Mouse (Mus musculus) stomach, postnatal 0 days (tissue): ENCODE data around the gene Gtf2ird1. TPM values are rescaled to one million over a fixed set of nuclear protein-coding genes. Genes with fewer than 3 reads are reported as not detected.

Experiments used
- ATAC-seq: fragments of 200-750 bp; cut with Nextera tagmentation; 2 replicates; pipeline ENCODE4 v1.8.0; 2017; ENCODE audit not compliant: low FRiP score, low TSS enrichment
- DNase-seq: peaks from one replicate; pipeline ENCODE4 v3.0.0-alpha.2; 2016; ENCODE audit warnings: low spot score
- H3K27ac ChIP-seq: fragments of 300-500 bp; sonication (generic); replicated peaks from 2 replicates; pipeline ENCODE4 v1.5.1; 2014; ENCODE audit warnings: mild to moderate bottlenecking, control low read depth
- H3K27me3 ChIP-seq: fragments of 300-500 bp; sonication (generic); 2 replicates; pipeline ENCODE4 v1.6.1; 2014; ENCODE audit warnings: low read length; ENCODE audit not compliant: control insufficient read depth, insufficient read depth
- H3K36me3 ChIP-seq: fragments of 300-500 bp; sonication (generic); 2 replicates; pipeline ENCODE4 v1.6.1; 2014; ENCODE audit warnings: low read length, mixed read lengths; ENCODE audit not compliant: control insufficient read depth, insufficient read depth
- H3K4me1 ChIP-seq: fragments of 300-500 bp; sonication (generic); replicated peaks from 2 replicates; pipeline ENCODE4 v1.6.1; 2014; ENCODE audit warnings: antibody characterized with exemption; ENCODE audit not compliant: control insufficient read depth, insufficient read depth
- H3K4me2 ChIP-seq: fragments of 300-500 bp; sonication (generic); replicated peaks from 2 replicates; pipeline ENCODE4 v1.6.1; 2014; ENCODE audit warnings: low read depth, mild to moderate bottlenecking, control low read depth, moderate library complexity
- H3K4me3 ChIP-seq: fragments of 300-500 bp; sonication (generic); 2 replicates; pipeline ENCODE4 v1.5.1; 2014; ENCODE audit warnings: low read depth, low read length, control low read depth
- H3K9ac ChIP-seq: fragments of 300-500 bp; sonication (generic); 2 replicates; pipeline ENCODE4 v1.6.1; 2014; ENCODE audit warnings: mild to moderate bottlenecking, low read length, control low read depth, mixed read lengths
- H3K9me3 ChIP-seq: fragments of 300-500 bp; sonication (generic); 2 replicates; pipeline ENCODE4 v1.6.1; 2016; ENCODE audit warnings: low read length; ENCODE audit not compliant: control insufficient read depth
- CTCF ChIP-seq: IDR thresholded peaks from 2 replicates; pipeline ENCODE4 v1.5.1; 2016; ENCODE audit warnings: antibody characterized with exemption, low read depth, mild to moderate bottlenecking, moderate library complexity
- EP300 ChIP-seq: optimal IDR thresholded peaks from 2 replicates; pipeline ENCODE3; 2016; ENCODE audit warnings: antibody characterized with exemption
- WGBS: fragments of 180-500 bp; shearing (Covaris S2); extraction: QIAGEN DNeasy Blood & Tissue Kit; methylation state at CpG from one replicate; pipeline ENCODE4 v1.1.7; 2014; 5-methylcytosine and 5-hydroxymethylcytosine counted together
- polyA plus RNA-seq: library from polyadenylated mRNA; unstranded; fragments of >200 nt; fragmentation: Nextera tagmentation; extraction: Ambion mirVana; gene quantifications from 2 replicates; pipeline ENCODE4 v1.2.1, GENCODE M21; 2015

Gene Gtf2ird1
- 42.4 and 47.0 TPM in 2 replicates for polyA plus RNA-seq

DNA sequence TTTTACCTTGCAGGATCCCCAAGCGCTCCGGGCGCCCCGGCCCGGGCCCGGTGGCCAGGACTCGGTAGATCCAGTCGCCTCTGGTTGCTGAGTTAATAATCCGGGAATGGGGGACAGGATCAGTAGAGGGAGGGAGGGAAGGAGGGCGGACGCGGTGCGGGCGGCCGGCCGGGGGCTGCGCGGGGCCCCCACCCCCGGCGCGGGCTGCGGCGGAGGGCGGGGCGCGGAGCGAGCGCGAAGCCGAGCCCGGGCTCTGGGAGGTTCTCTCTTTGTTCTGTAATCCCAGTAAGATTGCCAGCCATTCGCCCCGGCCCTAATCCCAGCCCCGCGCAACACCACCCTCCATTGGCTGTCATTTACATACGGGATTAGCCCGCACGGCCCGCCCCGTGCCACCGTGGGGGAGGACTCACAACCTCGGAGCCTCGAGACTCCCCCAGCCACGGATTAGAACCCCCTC is at the start of gene Gtf2ird1:
Gtf2ird1 (minus strand) TSS at position 214 of the 460 bp plus-strand sequence.
- DNase-seq (peak; percentile 88), ATAC-seq (peak; percentile 90)
- Histone ChIP-seq H3K4me2 (peak within 1 kb of the TSS; percentile 92), H3K9ac (peak within 1 kb of the TSS; percentile 89), H3K36me3 (no peaks in the 10 kb centered on the region), H3K9me3 (no peaks in the 10 kb centered on the region), H3K4me3 (peak within 1 kb of the TSS; percentile 75), H3K27me3 (no peaks in the 10 kb centered on the region), H3K27ac (peak within 1 kb of the TSS; percentile 86), H3K4me1 (no peaks in the 10 kb centered on the region)
- WGBS, result under 1% methylated on average over 42 of the region's 44 CpGs
- TF ChIP-seq EP300 (no peak), CTCF (no peak)

DNA sequence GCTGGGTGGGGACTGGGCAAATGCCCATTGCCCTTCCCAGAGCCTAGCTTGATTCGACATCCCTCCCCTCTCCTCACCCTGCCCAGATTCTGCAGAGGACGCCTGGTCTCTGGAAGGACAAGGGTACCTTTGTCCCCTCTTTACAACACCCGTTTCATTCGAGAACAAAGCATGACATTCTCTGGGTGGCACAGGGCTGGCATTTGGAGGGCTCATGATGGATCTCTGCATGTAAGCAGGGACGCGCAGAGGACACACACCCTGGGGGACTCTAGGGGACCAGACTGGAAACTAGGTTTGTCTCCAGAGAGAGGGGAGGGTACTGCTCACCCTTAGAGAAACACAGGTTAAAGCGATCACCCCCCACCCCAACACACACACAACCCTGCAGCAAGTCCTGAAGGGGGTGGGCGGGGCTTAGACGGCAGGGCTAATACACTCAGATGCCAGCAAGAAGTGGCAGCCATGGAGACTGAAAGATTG is 49.3 kb upstream of the Gtf2ird1 start:
- ATAC-seq (no peak), DNase-seq (no peak)
- Histone ChIP-seq H3K4me3 (no peak overlapping the region), H3K27me3 (no peaks in the 10 kb centered on the region), H3K9me3 (no peaks in the 10 kb centered on the region), H3K27ac (no peak overlapping the region), H3K4me2 (no peak overlapping the region), H3K4me1 (no peaks in the 10 kb centered on the region), H3K36me3 (peaks cover 17% of the 10 kb centered on the region), H3K9ac (no peak overlapping the region)
- 71% methylated on average over 9 of the region's 9 CpGs for WGBS
- TF ChIP-seq CTCF (no peak), EP300 (no peak)

DNA sequence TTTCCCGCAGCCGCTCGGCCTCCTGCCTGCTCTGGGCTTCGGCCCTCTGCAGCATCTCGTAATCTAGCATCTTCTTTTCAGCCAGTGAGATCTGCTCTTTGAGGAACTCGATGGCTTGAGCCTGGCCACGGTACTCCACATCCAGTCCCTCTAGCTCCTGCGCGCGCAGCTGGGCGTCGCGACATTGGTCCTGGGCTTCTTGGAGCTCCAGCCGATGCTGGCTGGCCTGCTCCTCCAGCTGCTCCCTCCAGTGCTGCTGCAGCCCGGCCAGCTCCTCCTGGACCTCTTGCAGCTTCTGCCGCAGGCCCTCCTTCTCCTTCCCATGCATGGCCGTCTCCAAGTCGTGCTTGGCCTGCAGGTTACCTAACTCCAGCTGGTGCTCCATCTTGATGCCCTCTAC is 46.1 kb upstream of the Gtf2ird1 start:
- no peaks in the 10 kb centered on the region for H3K9me3 ChIP-seq

DNA sequence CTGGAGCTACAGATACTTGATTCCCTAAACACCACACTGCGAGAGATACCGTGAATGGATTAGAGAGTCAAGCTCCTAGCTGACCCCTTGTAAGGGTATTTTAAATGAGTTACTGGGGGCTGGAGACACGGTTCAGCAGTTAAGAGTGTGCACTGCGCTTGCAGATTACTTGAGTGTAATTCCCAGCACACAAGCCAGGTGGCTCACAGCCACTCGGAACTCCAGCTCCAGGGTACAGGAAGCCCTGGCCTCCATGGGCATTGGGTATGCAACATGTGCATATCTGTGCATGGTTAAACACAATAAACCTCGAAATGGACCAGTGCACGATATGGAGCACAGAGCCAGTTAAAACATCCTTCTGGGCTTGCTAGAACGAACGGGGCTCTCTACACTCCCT is 44.9 kb upstream of the Gtf2ird1 start:
- DNase-seq (no peak), ATAC-seq (no peak)
- no peaks in the 10 kb centered on the region for H3K9me3 ChIP-seq
- H3K27ac ChIP-seq, result no peak overlapping the region
- peaks cover 12% of the 10 kb centered on the region for H3K36me3 ChIP-seq
- H3K9ac ChIP-seq, result no peak overlapping the region
- H3K4me2 ChIP-seq, result no peak overlapping the region
- H3K4me3 ChIP-seq, result no peak overlapping the region
- TF ChIP-seq EP300 (no peak), CTCF (peak; percentile 61)
- H3K27me3 ChIP-seq, result no peaks in the 10 kb centered on the region
- no peaks in the 10 kb centered on the region for H3K4me1 ChIP-seq
- WGBS, result 88% methylated on average over 9 of the region's 9 CpGs

More for the DNA sequence above, 46.1 kb upstream of the Gtf2ird1 start:
- TF ChIP-seq EP300, result no peak
- no peak for TF ChIP-seq CTCF
- H3K9ac ChIP-seq, result no peak overlapping the region
- no peaks in the 10 kb centered on the region for H3K27me3 ChIP-seq
- no peaks in the 10 kb centered on the region for H3K4me1 ChIP-seq
- H3K36me3 ChIP-seq, result peaks cover 11% of the 10 kb centered on the region
- no peak overlapping the region for H3K27ac ChIP-seq
- ATAC-seq (no peak), DNase-seq (no peak)
- no peak overlapping the region for H3K4me2 ChIP-seq
- 97% methylated on average over 18 of the region's 18 CpGs for WGBS
- H3K4me3 ChIP-seq, result no peak overlapping the region

DNA sequence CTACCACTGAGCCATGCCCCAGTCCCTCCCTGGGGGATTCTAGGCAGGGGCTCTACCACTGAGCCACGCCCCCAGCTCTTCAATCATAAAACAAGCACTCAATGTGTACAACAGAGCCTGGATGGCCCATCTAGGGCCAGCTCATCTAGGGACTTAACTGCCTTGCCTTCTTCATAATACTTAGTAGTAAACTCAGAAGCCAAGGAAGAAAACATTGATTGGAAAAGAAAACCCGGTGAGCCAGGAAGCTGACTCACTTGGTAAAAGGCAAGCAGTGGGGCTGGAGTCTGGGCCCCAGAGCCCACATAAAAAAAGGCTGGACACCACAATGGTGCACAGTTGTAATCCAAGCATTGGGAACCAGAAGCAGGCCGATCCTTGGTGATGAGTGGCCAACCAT is 44.2 kb upstream of the Gtf2ird1 start:
- H3K27ac ChIP-seq, result no peak overlapping the region
- H3K9me3 ChIP-seq, result no peaks in the 10 kb centered on the region
- H3K27me3 ChIP-seq, result no peaks in the 10 kb centered on the region
- ATAC-seq, result no peak
- no peak for TF ChIP-seq EP300
- no peak for TF ChIP-seq CTCF
- H3K4me1 ChIP-seq, result no peaks in the 10 kb centered on the region
- H3K4me2 ChIP-seq, result no peak overlapping the region
- DNase-seq, result no peak
- no peak overlapping the region for H3K4me3 ChIP-seq
- no peak overlapping the region for H3K9ac ChIP-seq
- peaks cover 13% of the 10 kb centered on the region for H3K36me3 ChIP-seq
- 95% methylated on average over 3 of the region's 3 CpGs for WGBS

DNA sequence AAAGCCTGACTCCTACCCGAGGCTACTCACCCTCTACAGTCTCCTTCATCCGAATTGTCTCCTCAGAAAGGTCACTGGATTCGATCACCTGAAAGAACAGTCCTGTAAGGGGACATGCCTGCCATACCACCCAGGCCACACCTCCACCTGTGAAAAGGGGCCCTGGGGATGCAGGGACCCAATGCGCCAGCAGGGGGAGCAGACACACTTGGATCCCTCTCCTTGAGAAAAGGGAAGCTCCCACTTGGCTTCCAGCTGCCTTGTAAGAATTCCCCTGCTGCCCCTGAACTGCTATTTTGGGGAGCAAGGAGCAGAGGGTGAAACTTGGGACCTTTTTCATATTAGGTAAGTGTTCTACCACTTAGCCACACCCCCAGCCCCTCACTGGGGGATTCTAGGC is 43.5 kb upstream of the Gtf2ird1 start:
- Histone ChIP-seq H3K27ac (no peak overlapping the region), H3K4me1 (no peaks in the 10 kb centered on the region), H3K36me3 (peaks cover 13% of the 10 kb centered on the region), H3K9me3 (no peaks in the 10 kb centered on the region), H3K27me3 (no peaks in the 10 kb centered on the region), H3K9ac (no peak overlapping the region), H3K4me2 (no peak overlapping the region), H3K4me3 (no peak overlapping the region)
- 69% methylated on average over 4 of the region's 4 CpGs for WGBS
- no peak for ATAC-seq
- peak; percentile 80 for DNase-seq
- TF ChIP-seq EP300 (no peak), CTCF (peak; percentile 83)
